Mouse (Mus musculus): ENCODE measurements around the gene Snai3. TPM values are rescaled to one million over a fixed set of nuclear protein-coding genes. Genes with fewer than 3 reads are reported as not detected.

Snai3 gene
- 3.2 and 5.0 TPM in 2 replicates for polyA plus RNA-seq (2012; rRNA removed)

DNA sequence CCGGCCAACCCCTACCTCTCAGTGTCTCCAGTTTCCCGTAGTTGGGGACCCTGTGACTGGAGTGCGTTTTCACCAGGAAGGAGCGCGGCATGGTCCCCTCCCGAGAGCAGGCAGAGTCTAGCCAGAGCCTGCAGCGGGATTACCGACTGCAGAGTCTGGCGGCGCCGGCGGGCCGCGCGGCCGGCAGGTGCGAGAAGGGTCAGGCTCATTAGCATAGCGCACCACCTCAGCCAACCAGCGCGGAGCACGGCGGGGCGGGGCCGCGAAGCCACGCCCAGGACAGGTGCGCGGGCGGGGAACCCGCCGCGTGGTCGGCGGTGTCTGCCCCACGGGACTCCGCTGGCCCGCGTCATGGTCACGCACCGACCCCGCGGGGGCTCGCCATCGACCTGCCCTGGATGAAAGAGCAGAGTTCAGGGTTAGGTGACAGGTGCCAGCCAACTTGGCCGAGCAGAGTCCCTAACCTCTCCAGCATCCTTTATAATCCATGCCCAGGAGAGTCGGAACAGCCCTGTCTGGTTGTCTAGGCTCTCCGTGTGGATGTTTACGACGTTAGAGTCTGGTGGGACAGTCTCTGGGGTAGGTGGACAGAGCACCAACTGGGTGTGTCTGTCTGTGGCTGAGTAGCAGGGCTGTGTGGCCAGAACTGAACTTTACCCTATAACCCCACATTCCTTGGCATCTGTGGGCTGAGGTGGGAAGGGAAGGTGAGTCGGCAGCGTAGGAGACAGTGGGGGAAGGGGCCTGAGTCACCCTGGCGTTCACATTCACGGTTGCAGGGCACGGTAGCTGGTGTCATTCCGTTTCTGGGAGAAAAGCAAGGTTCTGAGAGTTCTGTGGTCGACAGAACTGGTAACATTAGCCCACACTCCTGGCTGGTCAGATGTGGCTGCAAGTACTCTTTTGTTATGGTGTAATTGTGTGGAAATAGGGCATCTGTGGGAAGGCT is at the start of gene Snai3:
Gene Snai3 (minus strand): TSS at position 210 of the 949 bp plus-strand sequence.

DNA sequence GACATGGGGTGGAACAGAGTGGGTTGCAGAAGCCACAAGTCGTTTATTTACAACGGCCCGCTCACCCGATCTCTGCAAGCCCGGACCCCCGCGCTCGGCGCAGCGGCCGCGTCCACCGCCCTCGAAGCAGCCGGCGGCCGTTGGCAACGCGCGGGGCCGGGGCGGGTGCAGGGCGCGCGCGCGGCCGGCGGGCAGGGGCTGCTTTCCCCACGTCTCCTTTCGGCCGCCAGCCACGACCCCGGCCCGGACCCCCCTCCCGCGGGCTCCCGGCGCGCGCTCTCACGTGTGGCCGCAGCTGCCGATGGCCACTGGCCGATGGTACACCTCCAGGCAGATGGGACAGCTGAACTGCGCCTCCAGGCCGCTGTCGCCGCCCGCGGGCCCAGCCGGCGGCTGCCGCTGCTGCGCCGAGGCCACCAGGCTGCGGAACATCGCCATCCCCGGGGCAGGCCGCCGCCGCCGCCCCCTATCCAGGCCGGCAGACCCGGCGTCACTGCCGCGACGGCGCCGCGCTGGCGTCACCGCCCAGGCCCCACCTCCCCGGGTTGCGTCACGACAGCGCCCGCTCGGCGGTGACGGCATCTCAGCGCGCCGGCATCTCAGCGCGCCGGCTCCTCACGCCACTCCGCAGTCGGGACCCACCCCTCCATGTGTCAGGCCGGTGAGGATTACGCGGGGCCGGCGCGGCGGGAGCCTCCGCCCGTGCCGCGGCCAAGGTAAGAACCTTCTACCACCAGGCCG is 15.2 kb upstream of the Snai3 start, which contains the start of the genes Rnf166 and Ctu2:
Gene Rnf166 (minus strand): TSS at position 485 of the 741 bp plus-strand sequence.
Gene Ctu2 (plus strand): TSS at position 564 of the 741 bp plus-strand sequence.

DNA sequence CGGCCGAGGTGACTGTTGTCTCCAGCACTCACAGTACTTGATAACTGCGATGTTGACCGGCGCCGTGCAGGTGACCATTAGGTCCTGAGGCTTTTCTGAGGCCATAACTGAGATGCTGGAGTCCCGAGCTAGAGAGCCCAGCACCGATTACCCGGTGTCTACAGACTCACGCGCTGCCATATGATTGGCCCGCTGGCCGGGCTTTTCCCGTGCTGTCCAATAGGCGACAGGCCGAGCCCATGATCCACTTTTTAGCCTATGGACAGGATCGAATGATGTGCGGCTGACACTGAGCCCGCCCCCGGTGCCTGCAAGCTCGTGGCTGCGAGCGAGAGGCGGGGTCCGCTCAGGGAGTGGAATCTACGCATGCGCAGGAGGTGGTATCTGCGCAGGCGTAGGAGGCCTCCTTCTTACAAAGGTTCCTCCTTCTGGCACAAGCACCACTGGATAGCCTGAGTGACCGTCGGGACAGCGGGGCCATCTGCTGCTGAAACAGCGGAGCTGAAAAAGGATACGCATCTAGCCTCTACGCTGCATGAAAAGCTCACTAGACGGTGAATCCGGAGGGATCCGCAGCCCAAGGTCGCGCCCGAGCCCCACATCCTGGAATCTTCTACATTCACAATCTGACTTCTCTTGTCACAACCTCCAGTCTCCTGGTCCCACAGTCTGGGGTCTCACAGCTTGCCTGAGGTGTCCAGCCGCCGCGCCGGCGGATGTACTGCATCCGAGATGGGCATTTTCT is 17.1 kb downstream of the Snai3 start, which contains the start of gene Mvd:
Gene Mvd (minus strand): TSS at position 161 of the 745 bp plus-strand sequence.

DNA sequence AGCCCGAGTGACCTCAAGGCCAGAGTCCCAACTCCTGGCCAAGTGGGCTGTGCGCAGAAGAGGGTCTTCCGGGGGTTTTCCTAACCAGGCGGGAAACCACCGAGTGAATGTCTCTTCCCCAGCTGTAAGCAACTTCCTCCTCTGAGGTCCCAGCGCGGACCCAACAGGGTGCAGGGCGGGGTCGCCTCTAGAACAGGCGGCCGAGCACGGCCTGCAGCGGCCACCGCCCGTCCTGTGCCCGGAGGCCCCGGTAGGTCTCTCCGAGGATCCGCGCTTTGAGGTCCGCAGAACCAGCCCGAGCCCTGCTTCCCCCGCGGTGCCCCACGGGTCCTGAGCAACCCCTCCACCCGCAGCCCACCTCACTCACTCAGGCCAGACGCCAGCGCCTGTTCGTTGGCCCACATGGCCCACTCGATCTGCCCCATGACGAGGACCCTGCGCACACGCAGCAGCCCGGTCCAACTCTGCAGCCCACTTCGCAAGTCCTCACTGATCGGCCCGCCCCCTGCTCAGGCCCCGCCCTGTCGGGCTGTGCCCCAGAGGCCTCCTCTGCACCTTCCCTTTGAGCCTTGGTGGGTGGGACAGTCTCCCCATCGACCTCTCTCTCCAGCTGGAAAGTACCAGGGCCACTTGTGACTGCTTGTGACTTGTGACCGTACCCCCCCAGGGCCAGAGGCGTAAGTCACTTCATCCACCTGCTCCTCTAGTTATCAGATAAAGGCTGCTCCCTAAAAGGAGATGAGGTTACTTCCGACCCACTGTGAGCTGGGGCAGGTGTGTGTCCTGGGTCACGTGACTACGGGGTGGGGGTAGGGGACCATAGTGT is 27.9 kb downstream of the Snai3 start, which contains the start of gene Cyba:
Gene Cyba (minus strand): TSS at position 488 of the 826 bp plus-strand sequence.

DNA sequence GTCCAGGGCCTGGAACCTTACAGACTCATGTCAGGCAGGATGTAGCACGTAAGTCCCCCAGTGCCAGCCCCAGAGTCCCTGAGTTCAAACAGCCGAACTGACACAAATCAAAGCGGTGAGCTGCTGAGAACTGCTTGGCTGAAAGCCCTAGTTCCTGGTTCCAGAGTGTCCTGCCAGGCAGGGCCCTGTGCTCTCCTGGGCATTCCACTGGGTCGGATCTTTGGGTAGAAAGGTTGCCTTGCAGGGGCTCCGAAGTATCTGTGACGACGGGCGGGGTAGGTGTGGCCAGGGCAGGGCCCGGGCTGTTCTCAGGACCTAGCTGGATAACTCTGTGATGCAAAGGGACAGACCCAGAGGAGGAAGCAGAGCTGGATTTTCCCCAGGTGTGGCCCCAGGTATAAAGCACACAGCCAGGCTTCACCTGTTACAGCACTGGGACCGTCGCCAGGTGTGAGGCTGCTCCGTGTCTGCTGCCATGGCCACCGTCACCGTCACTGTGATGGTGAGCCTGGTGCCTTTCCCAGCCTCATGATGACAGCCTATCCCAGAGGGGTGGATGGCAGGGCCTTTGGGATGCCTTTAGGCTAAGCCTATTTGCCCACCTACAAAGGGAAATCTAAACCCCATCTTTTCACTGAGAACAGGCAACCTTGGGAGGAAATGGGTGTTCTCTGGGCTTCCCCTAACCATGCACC is 39.0 kb downstream of the Snai3 start, which contains the start of gene Il17c:
Gene Il17c (plus strand): TSS at position 645 of the 695 bp plus-strand sequence.

Other genes with a start within 250 kb of the Snai3 start
- gene Zfpm1, start 178.6 kb downstream of the Snai3 start, polyA plus RNA-seq (2012; rRNA removed): 109 and 155 TPM in 2 replicates
- 0.10 and 0.12 TPM in 2 replicates for gene Trhr2, start 100.0 kb downstream of the Snai3 start, polyA plus RNA-seq (2012; rRNA removed)
- gene Zc3h18, start 84.1 kb downstream of the Snai3 start, polyA plus RNA-seq (2012; rRNA removed): 8.7 and 12.0 TPM in 2 replicates
- 0.62 TPM in 1 of 2 replicates, not detected in the other for gene Il17c, start 38.7 kb downstream of the Snai3 start, polyA plus RNA-seq (2012; rRNA removed)
- 98.1 and 167 TPM in 2 replicates for gene Cyba, start 27.8 kb downstream of the Snai3 start, polyA plus RNA-seq (2012; rRNA removed)
- 23.8 and 27.7 TPM in 2 replicates for gene Mvd, start 17.3 kb downstream of the Snai3 start, polyA plus RNA-seq (2012; rRNA removed)
- 34.2 and 46.6 TPM in 2 replicates for gene Rnf166, start 15.3 kb upstream of the Snai3 start, polyA plus RNA-seq (2012; rRNA removed)
- gene Ctu2, start 15.4 kb upstream of the Snai3 start, polyA plus RNA-seq (2012; rRNA removed): 20.3 and 26.9 TPM in 2 replicates
- gene Piezo1, start 90.6 kb upstream of the Snai3 start, polyA plus RNA-seq (2012; rRNA removed): 41.3 and 43.5 TPM in 2 replicates
- 8.9 and 27.7 TPM in 2 replicates for gene Cdt1, start 107.3 kb upstream of the Snai3 start, polyA plus RNA-seq (2012; rRNA removed)
- 143 and 230 TPM in 2 replicates for gene Aprt, start 116.2 kb upstream of the Snai3 start, polyA plus RNA-seq (2012; rRNA removed)
- 3.8 and 5.1 TPM in 2 replicates for gene Galns, start 150.7 kb upstream of the Snai3 start, polyA plus RNA-seq (2012; rRNA removed)
- gene Trappc2l, start 150.9 kb upstream of the Snai3 start, polyA plus RNA-seq (2012; rRNA removed): 70.7 and 75.9 TPM in 2 replicates
- 0.14 TPM in 1 of 2 replicates, not detected in the other for gene Pabpn1l, start 162.0 kb upstream of the Snai3 start, polyA plus RNA-seq (2012; rRNA removed)
- 5.2 and 6.4 TPM in 2 replicates for gene Cbfa2t3, start 238.4 kb upstream of the Snai3 start, polyA plus RNA-seq (2012; rRNA removed)

Data from stomach, adult 2 months (tissue).